Mouse (Mus musculus): ENCODE measurements around the gene Ctf2. TPM values are rescaled to one million over a fixed set of nuclear protein-coding genes. Genes with fewer than 3 reads are reported as not detected.
A peak's percentile ranks its signal among the peaks of the same experiment; 100 is the strongest.
"Not testable (repeated sequence)": the region's sequence is repeated elsewhere in the genome, so short reads cannot be mapped to it uniquely, and the experiment has no call there.

The Ctf2 gene
- polyA plus RNA-seq, 1 experiment = not detected

DNA sequence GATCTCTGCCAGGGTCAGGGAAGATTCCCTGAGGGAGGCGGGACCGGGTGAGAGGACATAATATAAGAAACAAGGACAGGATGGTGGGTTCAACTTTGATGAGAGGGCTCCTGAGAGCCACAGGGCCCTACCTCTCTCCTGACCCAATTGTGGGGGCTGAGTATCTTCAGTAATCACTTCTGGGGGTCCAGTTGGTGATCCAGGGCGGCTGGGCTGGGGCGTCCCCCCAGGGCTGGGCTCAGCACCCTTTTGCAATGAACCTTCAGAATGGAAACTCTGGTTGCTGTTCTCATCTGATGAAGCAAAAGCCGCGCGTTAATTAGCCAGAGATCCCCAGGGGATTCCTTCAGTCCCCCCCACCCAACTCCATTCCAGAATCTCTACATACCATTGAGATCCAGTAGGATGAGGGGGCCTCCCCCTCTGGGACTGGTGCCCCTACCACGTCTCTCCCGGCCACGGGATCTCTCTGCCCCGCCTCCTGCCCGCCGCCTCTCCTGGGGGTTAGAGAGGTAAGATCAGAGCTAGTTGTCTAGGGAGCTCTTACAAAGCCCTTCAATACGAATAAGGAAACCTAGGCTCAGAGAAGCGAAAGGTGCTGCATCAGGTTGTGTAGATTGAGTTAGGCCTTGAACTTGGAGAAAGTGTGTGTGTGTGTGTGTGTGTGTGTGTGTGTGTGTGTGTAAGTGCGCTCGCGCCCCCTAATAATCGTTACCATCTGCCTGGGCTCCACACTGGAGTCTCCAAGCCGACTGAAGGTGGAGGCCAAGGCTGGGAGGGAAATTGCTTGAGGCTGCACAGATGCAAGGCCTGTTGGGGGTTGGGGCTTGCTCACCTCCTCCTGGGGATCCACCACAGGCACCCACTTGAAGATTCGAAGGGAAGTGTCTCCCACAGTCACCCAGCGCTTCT lies 24.7 kb downstream of the Ctf2 start:
- Histone ChIP-seq H3K4me1 (ENCODE audit: control insufficient read depth, insufficient read depth, low read length) (peaks cover 30% of the 10 kb centered on the region; the same call in 1 of the 2 replicates), H3K27me3 (replicated peaks; ENCODE audit: control insufficient read depth, insufficient read depth, low read length) (no peaks in the 10 kb centered on the region), H3K27ac (ENCODE audit: insufficient read depth, low read depth, low read length) (peak overlapping the region; percentile 69), H3K36me3 (ENCODE audit: control insufficient read depth, insufficient read depth, low read length) (no peaks in the 10 kb centered on the region), H3K4me3 (ENCODE audit: insufficient read depth, low read depth, low read length) (peak overlapping the region; percentile 75)
- DNase-seq = no peak
- 41% methylated on average over 22 of the region's 22 CpGs for WGBS
- TF ChIP-seq POLR2A (IDR thresholded peaks at IDR 0.05; ENCODE audit: low read depth, low read length) (no peak), CTCF (conservative IDR thresholded peaks at IDR 0.05; ENCODE audit: insufficient read depth, insufficient read length, low read depth, low read length) (no peak)

DNA sequence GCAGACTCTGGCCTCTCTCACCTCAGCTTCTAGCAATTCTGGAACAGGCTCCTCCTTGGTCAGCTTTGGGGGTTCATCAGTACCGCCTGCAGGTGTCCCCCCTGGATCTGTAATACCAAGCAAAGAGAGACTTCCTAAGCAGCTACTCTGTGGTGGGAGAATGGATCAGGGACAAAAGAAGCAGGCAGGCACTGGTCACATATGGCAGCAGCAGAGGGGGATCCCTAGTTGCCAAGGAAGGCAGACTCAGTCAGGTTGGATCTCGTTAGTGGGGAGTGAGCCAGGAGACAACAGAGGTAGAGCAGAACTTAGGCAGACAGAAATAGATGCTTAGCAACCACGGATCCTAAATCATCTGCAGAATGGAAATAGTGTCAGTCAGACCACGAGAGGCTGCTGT lies 26.3 kb downstream of the Ctf2 start:
- Histone ChIP-seq H3K27me3 (replicated peaks; ENCODE audit: control insufficient read depth, insufficient read depth, low read length) (no peaks in the 10 kb centered on the region), H3K4me3 (ENCODE audit: insufficient read depth, low read depth, low read length) (no peak overlapping the region), H3K4me1 (ENCODE audit: control insufficient read depth, insufficient read depth, low read length) (peaks cover 20% of the 10 kb centered on the region; the same call in 1 of the 2 replicates), H3K27ac (ENCODE audit: insufficient read depth, low read depth, low read length) (no peak overlapping the region), H3K36me3 (ENCODE audit: control insufficient read depth, insufficient read depth, low read length) (no peaks in the 10 kb centered on the region; the same call in 1 of the 2 replicates)
- no peak for DNase-seq
- no peak for TF ChIP-seq CTCF (conservative IDR thresholded peaks at IDR 0.05; ENCODE audit: insufficient read depth, insufficient read length, low read depth, low read length)
- TF ChIP-seq POLR2A (IDR thresholded peaks at IDR 0.05; ENCODE audit: low read depth, low read length) = no peak
- WGBS = 86% methylated on average over 4 of the region's 4 CpGs

- no peak overlapping the region for H3K4me3 ChIP-seq (ENCODE audit: insufficient read depth, low read depth, low read length)
- WGBS = 81% methylated on average over 6 of the region's 6 CpGs
- DNase-seq = no peak
- no peak for TF ChIP-seq CTCF (conservative IDR thresholded peaks at IDR 0.05; ENCODE audit: insufficient read depth, insufficient read length, low read depth, low read length)
- TF ChIP-seq POLR2A (IDR thresholded peaks at IDR 0.05; ENCODE audit: low read depth, low read length) = no peak
- no peaks in the 10 kb centered on the region for H3K27me3 ChIP-seq (replicated peaks; ENCODE audit: control insufficient read depth, insufficient read depth, low read length)
- no peaks in the 10 kb centered on the region; the same call in 1 of the 2 replicates for H3K36me3 ChIP-seq (ENCODE audit: control insufficient read depth, insufficient read depth, low read length)
- H3K4me1 ChIP-seq (ENCODE audit: control insufficient read depth, insufficient read depth, low read length) = peaks cover 19% of the 10 kb centered on the region; the same call in 1 of the 2 replicates
- peak overlapping the region; percentile 29; the same call in 1 of the 2 replicates for H3K27ac ChIP-seq (ENCODE audit: insufficient read depth, low read depth, low read length)
Measured at GRCm38 (mm10) chr7:127704598-127704997, 27.4 kb downstream of the Ctf2 start.

DNA sequence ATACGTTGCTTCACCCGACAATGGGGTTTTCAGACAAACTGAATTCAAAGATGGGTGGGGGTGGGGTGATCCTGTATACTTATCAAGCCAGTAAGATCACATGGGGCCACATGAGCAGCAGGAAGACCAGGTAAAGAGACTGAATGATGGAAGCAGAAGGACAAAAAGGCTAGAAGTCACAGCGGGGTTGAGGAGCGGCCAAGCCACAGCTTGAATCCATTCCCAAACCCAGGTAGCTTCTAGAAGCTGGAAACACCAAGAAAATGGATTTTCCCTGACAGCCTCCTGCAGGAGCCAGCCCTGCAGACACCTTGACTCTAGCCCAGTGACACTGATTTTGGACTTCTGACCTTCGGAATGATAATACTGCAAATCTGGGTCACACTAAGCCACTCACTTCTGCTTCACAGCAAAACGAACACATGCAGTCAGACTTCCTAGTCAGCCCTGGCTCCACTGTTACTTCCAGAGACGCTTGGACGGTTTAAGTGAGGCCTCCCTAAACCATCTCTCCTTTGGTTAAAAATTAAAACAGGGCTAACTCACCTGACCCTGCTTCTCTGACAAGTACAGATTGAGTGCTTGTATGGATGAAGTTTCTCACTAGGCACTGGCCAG lies 28.3 kb downstream of the Ctf2 start:
- no peaks in the 10 kb centered on the region for H3K27me3 ChIP-seq (replicated peaks; ENCODE audit: control insufficient read depth, insufficient read depth, low read length)
- peak; percentile 83 for DNase-seq
- H3K36me3 ChIP-seq (ENCODE audit: control insufficient read depth, insufficient read depth, low read length) = no peaks in the 10 kb centered on the region; the same call in 1 of the 2 replicates
- TF ChIP-seq POLR2A (IDR thresholded peaks at IDR 0.05; ENCODE audit: low read depth, low read length) = no peak
- TF ChIP-seq CTCF (conservative IDR thresholded peaks at IDR 0.05; ENCODE audit: insufficient read depth, insufficient read length, low read depth, low read length) = no peak
- no peak overlapping the region for H3K4me3 ChIP-seq (ENCODE audit: insufficient read depth, low read depth, low read length)
- H3K4me1 ChIP-seq (ENCODE audit: control insufficient read depth, insufficient read depth, low read length) = peaks cover 19% of the 10 kb centered on the region; the same call in 1 of the 2 replicates
- WGBS = 53% methylated on average over 8 of the region's 8 CpGs
- peak overlapping the region; percentile 29 for H3K27ac ChIP-seq (ENCODE audit: insufficient read depth, low read depth, low read length)

- TF ChIP-seq POLR2A (IDR thresholded peaks at IDR 0.05; ENCODE audit: low read depth, low read length) = no peak
- no peak for TF ChIP-seq CTCF (conservative IDR thresholded peaks at IDR 0.05; ENCODE audit: insufficient read depth, insufficient read length, low read depth, low read length)
- Histone ChIP-seq H3K4me1 (ENCODE audit: control insufficient read depth, insufficient read depth, low read length) (peaks cover 13% of the 10 kb centered on the region; the same call in 1 of the 2 replicates), H3K4me3 (ENCODE audit: insufficient read depth, low read depth, low read length) (no peak overlapping the region), H3K36me3 (ENCODE audit: control insufficient read depth, insufficient read depth, low read length) (no peaks in the 10 kb centered on the region; the same call in 1 of the 2 replicates), H3K27me3 (replicated peaks; ENCODE audit: control insufficient read depth, insufficient read depth, low read length) (no peaks in the 10 kb centered on the region), H3K27ac (ENCODE audit: insufficient read depth, low read depth, low read length) (no peak overlapping the region)
- 59% methylated on average over 3 of the region's 3 CpGs for WGBS
- DNase-seq = no peak
Measured at GRCm38 (mm10) chr7:127700712-127701331, 31.1 kb downstream of the Ctf2 start.

DNA sequence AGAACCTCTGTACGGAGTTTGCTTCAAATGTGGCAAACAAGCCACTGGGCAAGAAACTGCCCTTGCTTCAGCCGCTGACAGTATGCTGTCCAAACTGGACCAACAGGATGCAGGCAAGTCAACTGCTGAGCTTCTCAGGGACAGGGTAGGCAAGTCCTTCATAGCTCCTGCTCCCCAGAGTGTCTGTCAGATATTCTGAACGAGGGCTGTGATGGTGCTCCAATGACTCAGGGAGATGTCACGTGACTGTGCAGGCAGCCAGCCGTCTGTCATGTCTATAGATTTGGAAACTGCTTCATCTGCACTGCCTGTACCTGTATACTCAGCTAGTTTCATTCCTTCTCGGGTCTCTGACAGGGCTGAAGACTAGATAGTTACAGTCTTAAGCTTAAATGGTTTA lies 33.0 kb downstream of the Ctf2 start:
- no peak for DNase-seq
- WGBS = 75% methylated on average over 6 of the region's 6 CpGs
- no peaks in the 10 kb centered on the region for H3K27me3 ChIP-seq (replicated peaks; ENCODE audit: control insufficient read depth, insufficient read depth, low read length)
- H3K4me3 ChIP-seq (ENCODE audit: insufficient read depth, low read depth, low read length) = no peak overlapping the region
- H3K27ac ChIP-seq (ENCODE audit: insufficient read depth, low read depth, low read length) = no peak overlapping the region
- H3K4me1 ChIP-seq (ENCODE audit: control insufficient read depth, insufficient read depth, low read length) = peaks cover 9% of the 10 kb centered on the region; the same call in 1 of the 2 replicates
- H3K36me3 ChIP-seq (ENCODE audit: control insufficient read depth, insufficient read depth, low read length) = no peaks in the 10 kb centered on the region; the same call in 1 of the 2 replicates
- TF ChIP-seq CTCF (conservative IDR thresholded peaks at IDR 0.05; ENCODE audit: insufficient read depth, insufficient read length, low read depth, low read length) (no peak), POLR2A (IDR thresholded peaks at IDR 0.05; ENCODE audit: low read depth, low read length) (no peak)

DNA sequence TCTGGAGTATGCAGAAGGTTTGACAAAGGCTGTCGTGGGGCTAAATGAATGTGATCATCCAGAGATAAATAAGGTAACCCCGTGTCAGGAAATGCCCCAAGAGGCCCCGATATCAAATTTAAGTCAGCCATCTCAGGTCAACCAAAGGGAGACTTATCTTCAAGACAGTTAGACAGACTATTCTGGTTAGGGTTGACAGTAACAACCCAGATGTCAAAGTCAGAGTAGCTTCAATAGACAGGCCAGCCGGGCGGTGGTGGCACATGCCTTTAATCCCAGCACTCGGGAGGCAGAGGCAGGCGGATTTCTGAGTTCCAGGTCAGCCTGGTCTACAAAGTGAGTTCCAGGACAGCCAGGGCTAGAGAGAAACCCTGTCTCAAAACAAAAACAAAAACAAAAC lies 38.2 kb downstream of the Ctf2 start:
- not testable (repeated sequence) for H3K27me3 ChIP-seq (replicated peaks; ENCODE audit: control insufficient read depth, insufficient read depth, low read length); H3K4me3 ChIP-seq (ENCODE audit: insufficient read depth, low read depth, low read length); H3K27ac ChIP-seq (ENCODE audit: insufficient read depth, low read depth, low read length); DNase-seq; H3K4me1 ChIP-seq (ENCODE audit: control insufficient read depth, insufficient read depth, low read length); H3K36me3 ChIP-seq (ENCODE audit: control insufficient read depth, insufficient read depth, low read length)
- 89% methylated on average over 7 of the region's 7 CpGs for WGBS

All from kidney, adult 2 months (tissue).